Mouse (Mus musculus) G1E (cell line): Measurements from ENCODE around the gene Rbp4.

Experiments used
- CTCF ChIP-seq: IDR thresholded peaks from 2 replicates; pipeline ENCODE4 v1.5.1; 2012; ENCODE audit warnings: low read depth, low read length, inconsistent platforms, mixed read lengths
- GATA1 ChIP-seq: IDR thresholded peaks from 2 replicates; pipeline ENCODE4 v1.6.1; 2012; ENCODE audit warnings: borderline replicate concordance, low read length, inconsistent platforms, mixed read lengths
- TAL1 ChIP-seq: conservative IDR thresholded peaks from 2 replicates; pipeline ENCODE4 v1.6.1; 2012; ENCODE audit warnings: low read depth, low read length, inconsistent platforms, mixed read lengths

DNA sequence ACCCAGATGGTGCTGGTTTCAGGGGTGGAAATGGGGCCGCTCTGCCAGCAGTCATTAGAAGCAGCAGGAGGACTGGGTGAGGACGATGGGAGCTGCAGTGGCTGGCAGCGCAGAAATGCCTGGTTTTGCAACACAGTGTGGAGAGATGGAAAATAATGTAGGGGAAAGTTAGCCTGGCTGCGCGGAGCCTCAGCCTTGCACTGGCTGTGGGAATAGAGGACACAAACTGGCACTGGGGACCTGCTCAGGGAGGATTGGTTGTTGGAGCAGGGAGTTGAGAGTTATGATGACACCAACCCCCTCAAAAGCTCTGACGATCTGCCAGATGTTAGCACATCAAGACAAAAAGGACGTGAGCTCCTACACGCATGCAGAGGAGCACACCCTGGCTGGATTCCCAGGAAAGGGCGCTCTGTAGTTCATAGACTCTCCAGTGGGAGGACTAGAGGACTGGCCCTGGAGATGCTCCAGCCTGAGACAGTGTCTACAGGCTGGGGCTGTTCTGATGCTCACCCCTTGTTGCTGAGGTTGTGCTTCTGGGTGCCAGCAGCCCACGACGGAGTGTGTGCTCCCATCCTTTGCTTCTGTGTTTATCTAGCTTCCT lies 38.0 kb downstream of the Rbp4 start:
- TF ChIP-seq CTCF (no peak), GATA1 (no peak), TAL1 (no peak)
